Mouse (Mus musculus): ENCODE data around the gene Sgcd. TPM values are rescaled to one million over a fixed set of nuclear protein-coding genes. Genes with fewer than 3 reads are reported as not detected.
"Not testable (repeated sequence)": the region's sequence is repeated elsewhere in the genome, so short reads cannot be mapped to it uniquely, and the experiment has no call there.

The Sgcd gene
- total RNA-seq, 2 experiments from 2014 or later, result 60.7 to 78.2 TPM

- intact Hi-C loops (cut with DNase I), result no loop called here
Observed at GRCm38 (mm10) chr11:47890315-47890714, 98.5 kb downstream of the Sgcd start.

DNA sequence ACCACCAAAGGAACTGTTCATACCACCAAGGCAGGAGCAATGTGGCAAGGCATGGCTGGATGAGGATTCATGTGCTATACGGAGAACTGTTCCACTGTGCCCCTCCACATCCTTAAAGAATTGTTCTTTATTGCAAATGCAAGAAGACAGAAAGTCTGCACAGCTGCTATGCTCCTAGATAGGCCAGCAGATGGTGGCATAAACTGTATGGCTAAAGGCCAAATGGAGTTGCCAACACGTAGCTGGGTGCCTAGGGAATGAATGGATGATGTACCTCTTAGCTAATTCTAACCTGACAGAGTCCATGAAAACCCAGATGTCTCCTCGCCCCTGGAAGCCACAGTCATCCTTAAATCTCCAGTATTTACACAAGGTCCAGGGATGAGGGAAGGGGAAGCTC, 103.5 kb downstream of the Sgcd start:
- Histone ChIP-seq H3K4me3 (no peak overlapping the region), H3K27ac (no peak overlapping the region)
- TF ChIP-seq CTCF (IDR thresholded peaks at IDR 0.05), result no peak
- no peak for DNase-seq
- intact Hi-C loops (cut with DNase I), result no loop called here

More at GRCm38 (mm10) chr11:47890315-47890714, 98.5 kb downstream of the Sgcd start:
- Histone ChIP-seq H3K4me3 (no peak overlapping the region), H3K27ac (no peak overlapping the region)
- no peak for DNase-seq
- TF ChIP-seq CTCF (IDR thresholded peaks at IDR 0.05), result peak; percentile 51

DNA sequence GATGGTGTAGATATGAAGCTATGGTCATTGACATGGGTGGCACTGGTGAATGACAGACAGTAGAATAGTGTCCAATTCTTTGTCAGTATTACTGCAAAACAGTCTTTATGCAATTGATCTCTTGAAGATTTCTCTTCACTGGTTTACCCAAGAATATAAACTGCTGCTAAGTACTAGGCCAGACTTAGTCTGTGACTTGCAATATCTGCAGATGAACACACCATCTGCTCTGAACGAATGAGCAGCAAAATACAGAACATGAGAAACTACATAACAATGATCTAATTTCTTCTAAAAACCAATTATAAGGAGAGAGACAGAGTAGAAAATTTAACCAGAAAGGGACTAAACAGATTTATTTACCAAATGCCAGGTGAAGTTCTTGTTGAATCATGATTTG, 105.2 kb downstream of the Sgcd start:
- intact Hi-C loops (cut with DNase I), result no loop called here
- no peak for DNase-seq
- H3K4me3 ChIP-seq, result no peak overlapping the region
- no peak for TF ChIP-seq CTCF (IDR thresholded peaks at IDR 0.05)
- H3K27ac ChIP-seq, result no peak overlapping the region

- DNase-seq, result no peak
- intact Hi-C loops (cut with DNase I), result no loop called here
- TF ChIP-seq CTCF (IDR thresholded peaks at IDR 0.05), result no peak
- Histone ChIP-seq H3K4me3 (no peak overlapping the region), H3K27ac (no peak overlapping the region)
Observed at GRCm38 (mm10) chr11:47876633-47877170, 112.1 kb downstream of the Sgcd start.

GRCm38 (mm10) chr11:47845894-47846293, 142.9 kb downstream of the Sgcd start:
- no peak for DNase-seq
- no peak overlapping the region for H3K27ac ChIP-seq
- H3K4me3 ChIP-seq, result no peak overlapping the region
- intact Hi-C loops (cut with DNase I), result no loop called here
- TF ChIP-seq CTCF (IDR thresholded peaks at IDR 0.05), result no peak

- no peak overlapping the region for H3K27ac ChIP-seq
- H3K4me3 ChIP-seq, result no peak overlapping the region
- no peak for TF ChIP-seq CTCF (IDR thresholded peaks at IDR 0.05)
- DNase-seq, result no peak
- intact Hi-C loops (cut with DNase I), result no loop called here
Observed at GRCm38 (mm10) chr11:47833283-47833682, 155.5 kb downstream of the Sgcd start.

- no peak overlapping the region for H3K27ac ChIP-seq
- no peak for TF ChIP-seq CTCF (IDR thresholded peaks at IDR 0.05)
- no peak overlapping the region for H3K4me3 ChIP-seq
- DNase-seq, result no peak
- intact Hi-C loops (cut with DNase I), result no loop called here
Observed at GRCm38 (mm10) chr11:47810307-47810706, 178.5 kb downstream of the Sgcd start.

GRCm38 (mm10) chr11:47804101-47804715, 184.6 kb downstream of the Sgcd start:
- intact Hi-C loops (cut with DNase I), result no loop called here
- no peak for DNase-seq
- Histone ChIP-seq H3K27ac (no peak overlapping the region), H3K4me3 (no peak overlapping the region)
- no peak for TF ChIP-seq CTCF (IDR thresholded peaks at IDR 0.05)

DNA sequence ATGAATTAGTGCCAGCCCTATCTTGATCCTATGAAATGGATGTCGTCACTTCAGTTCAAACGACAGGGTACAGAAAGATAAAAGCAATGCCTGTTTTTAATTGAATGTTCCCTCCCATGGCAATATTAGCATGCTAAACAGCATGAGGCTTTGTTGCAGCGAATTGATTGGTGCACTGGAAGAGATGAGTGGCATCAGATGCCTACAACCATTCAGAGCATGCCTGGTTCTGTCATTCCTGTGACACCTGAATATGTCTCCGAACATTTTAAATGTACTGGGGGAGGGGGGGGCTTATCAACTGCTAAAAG, 210.9 kb downstream of the Sgcd start:
- no peak overlapping the region for H3K4me3 ChIP-seq
- H3K27ac ChIP-seq, result no peak overlapping the region
- intact Hi-C loops (cut with DNase I), result no loop called here
- DNase-seq, result no peak
- no peak for TF ChIP-seq CTCF (IDR thresholded peaks at IDR 0.05)

DNA sequence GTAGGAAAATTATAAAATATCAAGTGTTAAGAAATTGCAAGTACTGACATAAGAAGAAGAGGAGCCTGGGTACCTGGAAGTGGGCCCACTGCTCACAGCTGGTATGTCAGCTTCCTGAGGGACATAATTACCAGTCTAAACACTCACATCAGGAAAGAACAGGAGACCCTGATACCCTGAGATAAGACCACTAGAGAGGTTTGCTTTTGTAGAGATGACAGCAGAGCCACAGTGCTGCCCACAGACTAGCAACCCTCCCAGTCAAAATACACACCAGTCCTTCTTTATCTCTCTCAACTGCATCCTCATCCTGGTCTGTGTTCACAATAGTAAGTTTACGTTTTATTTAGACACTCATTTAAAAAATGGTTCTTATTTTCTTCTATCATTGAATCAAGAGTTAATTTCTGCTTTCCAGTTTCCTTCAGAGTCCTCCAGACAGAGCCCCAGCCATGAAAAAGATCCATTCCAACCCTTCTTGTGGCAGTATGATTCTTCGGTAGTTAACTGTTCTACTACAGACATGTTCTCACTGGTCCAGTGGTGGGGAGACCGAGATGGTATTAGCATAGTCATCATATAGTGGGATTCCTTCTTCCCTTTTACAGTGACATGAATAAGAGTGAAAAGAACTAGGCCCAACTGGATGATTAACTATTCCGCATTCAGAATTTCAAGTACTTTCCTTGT, 211.4 kb downstream of the Sgcd start:
- no peak for TF ChIP-seq CTCF (IDR thresholded peaks at IDR 0.05)
- Histone ChIP-seq H3K4me3 (no peak overlapping the region), H3K27ac (no peak overlapping the region)
- intact Hi-C loops (cut with DNase I), result no loop called here
- no peak for DNase-seq

- no peak overlapping the region for H3K4me3 ChIP-seq
- no peak for TF ChIP-seq CTCF (IDR thresholded peaks at IDR 0.05)
- intact Hi-C loops (cut with DNase I), result no loop called here
- no peak overlapping the region for H3K27ac ChIP-seq
- no peak for DNase-seq
Observed at GRCm38 (mm10) chr11:47776019-47776418, 212.8 kb downstream of the Sgcd start.

GRCm38 (mm10) chr11:47765859-47766258, 222.9 kb downstream of the Sgcd start:
- Histone ChIP-seq H3K27ac (no peak overlapping the region), H3K4me3 (no peak overlapping the region)
- no peak for DNase-seq
- no peak for TF ChIP-seq CTCF (IDR thresholded peaks at IDR 0.05)
- intact Hi-C loops (cut with DNase I), result no loop called here

GRCm38 (mm10) chr11:47763569-47763968, 225.2 kb downstream of the Sgcd start:
- DNase-seq; intact Hi-C loops (cut with DNase I); H3K27ac ChIP-seq; H3K4me3 ChIP-seq: not testable (repeated sequence)

DNA sequence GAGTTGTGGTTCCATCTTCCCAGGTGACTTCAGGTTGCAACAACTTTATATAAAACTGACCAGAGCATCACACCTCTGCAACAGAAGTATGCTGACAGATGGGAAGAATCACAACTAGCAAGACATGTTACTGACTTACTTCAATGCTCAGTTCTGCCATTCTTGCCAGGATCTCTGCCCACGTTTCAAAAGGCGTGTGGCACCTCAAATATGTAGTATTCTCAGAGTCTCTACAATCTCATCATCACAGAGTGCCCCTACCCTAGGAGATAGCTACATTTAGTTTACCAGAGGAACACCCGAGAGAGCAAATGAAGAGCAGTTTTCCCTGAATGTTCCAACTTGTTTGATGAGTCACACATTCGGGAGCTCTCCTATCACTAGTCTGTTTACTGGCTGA, 229.8 kb downstream of the Sgcd start:
- no peak overlapping the region for H3K4me3 ChIP-seq
- H3K27ac ChIP-seq, result no peak overlapping the region
- intact Hi-C loops (cut with DNase I), result no loop called here
- no peak for DNase-seq
- no peak for TF ChIP-seq CTCF (IDR thresholded peaks at IDR 0.05)
